Mouse (Mus musculus): ENCODE measurements around the gene Sept10. TPM values are rescaled to one million over a fixed set of nuclear protein-coding genes. Genes with fewer than 3 reads are reported as not detected.
A peak's percentile ranks its signal among the peaks of the same experiment; 100 is the strongest.

Gene Sept10
- polyA plus RNA-seq, 1 experiment = 37.1 TPM

DNA sequence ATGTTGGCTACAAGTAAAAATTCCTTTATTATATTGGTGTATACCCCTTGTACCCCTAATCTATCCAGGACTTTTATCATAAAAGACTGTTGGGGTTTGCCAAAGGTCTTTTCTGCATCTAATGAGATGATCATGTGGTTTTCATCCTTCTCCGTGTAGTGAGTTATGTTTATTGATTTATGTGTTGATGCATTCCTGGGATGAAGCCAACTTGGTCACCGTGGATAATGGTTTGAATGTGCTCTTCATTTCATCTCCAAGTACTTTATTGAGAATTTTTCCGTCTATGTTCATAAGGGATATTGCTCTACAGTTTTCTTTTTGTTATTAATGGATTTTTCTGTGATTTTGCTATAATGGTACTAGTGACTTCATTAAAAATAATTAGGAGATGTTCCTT is 27.9 kb upstream of the Sept10 start:
- Histone ChIP-seq H3K4me3 (ENCODE audit: insufficient read depth, low read depth, low read length) (no peak overlapping the region), H3K27ac (replicated peaks; ENCODE audit: low read depth, low read length) (no peak overlapping the region), H3K4me1 (ENCODE audit: control insufficient read depth, insufficient read depth, insufficient read length, low read length) (peaks cover 10% of the 10 kb centered on the region; the same call in 1 of the 2 replicates)

DNA sequence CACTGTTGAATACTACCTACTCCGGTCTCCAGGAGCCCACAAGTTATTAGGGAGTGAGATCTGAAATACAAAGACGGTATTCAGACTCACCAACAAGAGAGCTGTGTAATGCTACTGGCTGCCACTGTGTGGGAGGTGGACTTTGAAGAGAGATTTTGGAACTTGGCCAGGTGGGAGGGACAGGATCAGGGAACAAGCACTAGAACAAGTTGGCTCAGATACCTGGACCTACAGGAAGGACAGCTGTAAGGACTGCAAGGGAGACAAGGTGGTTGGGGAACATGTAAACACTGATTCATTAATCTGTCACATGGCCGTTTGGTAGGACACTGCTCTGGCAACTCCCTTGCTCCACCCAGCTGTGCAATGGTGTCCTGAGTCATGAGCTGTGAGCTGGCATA is 19.5 kb upstream of the Sept10 start:
- peaks cover 6% of the 10 kb centered on the region for H3K4me1 ChIP-seq (ENCODE audit: control insufficient read depth, insufficient read depth, insufficient read length, low read length)
- H3K4me3 ChIP-seq (ENCODE audit: insufficient read depth, low read depth, low read length) = no peak overlapping the region
- H3K27ac ChIP-seq (replicated peaks; ENCODE audit: low read depth, low read length) = no peak overlapping the region

DNA sequence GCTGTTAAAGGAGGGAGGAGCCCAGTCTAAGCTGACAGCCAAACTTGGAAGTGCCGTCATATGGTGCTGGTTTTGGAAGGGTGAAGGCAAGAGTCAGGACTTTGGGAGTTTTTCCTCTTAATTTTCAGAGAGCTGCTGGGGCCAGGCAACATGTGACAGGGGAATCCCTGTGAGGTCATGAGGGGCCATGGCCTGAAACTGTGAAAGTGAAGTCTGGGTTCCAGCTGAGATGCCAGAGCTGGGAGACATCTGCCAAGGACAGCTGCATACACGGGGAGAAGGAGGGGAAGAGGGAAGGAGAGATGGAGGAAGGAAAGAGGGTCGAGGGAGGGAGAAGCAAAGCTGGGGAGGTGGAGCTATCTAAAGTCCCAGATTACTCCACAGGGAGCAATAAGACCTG is 16.1 kb upstream of the Sept10 start:
- H3K4me3 ChIP-seq (ENCODE audit: insufficient read depth, low read depth, low read length) = no peak overlapping the region
- H3K27ac ChIP-seq (replicated peaks; ENCODE audit: low read depth, low read length) = no peak overlapping the region
- peaks cover 11% of the 10 kb centered on the region for H3K4me1 ChIP-seq (ENCODE audit: control insufficient read depth, insufficient read depth, insufficient read length, low read length)

DNA sequence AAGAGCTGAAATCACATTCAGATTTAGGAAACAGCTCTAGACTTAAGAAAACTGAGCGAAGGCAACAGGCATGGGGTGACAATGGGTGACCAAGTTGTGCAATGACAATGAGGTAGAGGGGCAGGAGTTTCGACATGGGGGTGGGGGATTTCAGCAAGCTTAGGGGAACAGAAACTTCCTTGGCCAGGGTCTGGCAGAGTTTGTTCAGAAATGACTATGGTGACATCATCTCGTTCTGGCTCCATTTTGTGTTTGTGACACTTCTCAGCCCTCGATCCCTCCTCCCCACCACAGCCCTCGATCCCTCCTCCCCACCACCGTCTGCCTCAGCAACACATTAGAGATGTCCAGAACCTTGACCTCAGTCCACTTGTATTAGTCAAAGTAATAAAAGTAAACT is 14.8 kb upstream of the Sept10 start:
- Histone ChIP-seq H3K27ac (replicated peaks; ENCODE audit: low read depth, low read length) (peak overlapping the region; percentile 63; the same call in 1 of the 2 replicates), H3K4me3 (ENCODE audit: insufficient read depth, low read depth, low read length) (no peak overlapping the region), H3K4me1 (ENCODE audit: control insufficient read depth, insufficient read depth, insufficient read length, low read length) (peaks cover 11% of the 10 kb centered on the region)

DNA sequence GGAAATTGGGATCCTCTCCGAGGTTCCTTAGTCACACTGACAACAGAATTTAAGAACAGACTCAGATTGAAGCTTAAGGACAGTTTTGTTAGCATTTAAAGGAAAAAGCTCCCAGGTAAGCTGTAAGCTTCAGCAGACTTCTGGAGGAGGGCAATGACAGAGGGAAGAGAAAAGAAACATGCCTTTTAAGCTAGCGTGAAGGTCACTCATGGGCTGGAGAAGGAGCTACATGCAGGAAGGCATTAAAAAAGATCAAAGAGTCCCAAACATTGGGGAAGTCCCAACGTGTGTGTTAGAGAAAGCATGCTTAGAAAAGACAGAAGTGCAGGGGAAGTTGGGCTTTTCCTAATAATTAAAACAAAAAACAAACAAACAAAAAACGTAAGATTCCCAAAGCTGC is 14.2 kb upstream of the Sept10 start:
- H3K4me1 ChIP-seq (ENCODE audit: control insufficient read depth, insufficient read depth, insufficient read length, low read length) = peaks cover 11% of the 10 kb centered on the region
- H3K4me3 ChIP-seq (ENCODE audit: insufficient read depth, low read depth, low read length) = no peak overlapping the region

DNA sequence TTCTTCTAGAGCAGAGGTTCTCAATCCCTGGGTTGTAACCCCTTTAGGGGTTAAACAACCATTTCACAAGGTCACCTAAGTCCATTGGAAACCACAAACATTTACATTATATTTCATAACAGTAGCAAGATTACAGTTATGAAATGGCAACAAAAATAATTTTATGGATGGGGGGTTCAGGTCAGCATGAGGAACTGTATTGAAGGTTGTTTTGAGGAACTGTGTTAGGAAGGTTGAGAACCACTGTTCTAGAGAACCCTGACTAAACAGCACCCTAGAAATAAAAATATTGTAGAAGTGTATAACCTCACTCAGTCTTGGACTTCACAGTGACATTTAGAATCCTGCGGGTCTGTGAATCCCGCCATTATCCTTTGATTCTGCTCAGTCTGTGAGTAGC is 13.6 kb upstream of the Sept10 start:
- Histone ChIP-seq H3K4me3 (ENCODE audit: insufficient read depth, low read depth, low read length) (no peak overlapping the region), H3K27ac (replicated peaks; ENCODE audit: low read depth, low read length) (no peak overlapping the region), H3K4me1 (ENCODE audit: control insufficient read depth, insufficient read depth, insufficient read length, low read length) (peaks cover 11% of the 10 kb centered on the region)

More for the DNA sequence above, 14.2 kb upstream of the Sept10 start:
- H3K27ac ChIP-seq (replicated peaks; ENCODE audit: low read depth, low read length) = peak overlapping the region; percentile 12; the same call in 1 of the 2 replicates

DNA sequence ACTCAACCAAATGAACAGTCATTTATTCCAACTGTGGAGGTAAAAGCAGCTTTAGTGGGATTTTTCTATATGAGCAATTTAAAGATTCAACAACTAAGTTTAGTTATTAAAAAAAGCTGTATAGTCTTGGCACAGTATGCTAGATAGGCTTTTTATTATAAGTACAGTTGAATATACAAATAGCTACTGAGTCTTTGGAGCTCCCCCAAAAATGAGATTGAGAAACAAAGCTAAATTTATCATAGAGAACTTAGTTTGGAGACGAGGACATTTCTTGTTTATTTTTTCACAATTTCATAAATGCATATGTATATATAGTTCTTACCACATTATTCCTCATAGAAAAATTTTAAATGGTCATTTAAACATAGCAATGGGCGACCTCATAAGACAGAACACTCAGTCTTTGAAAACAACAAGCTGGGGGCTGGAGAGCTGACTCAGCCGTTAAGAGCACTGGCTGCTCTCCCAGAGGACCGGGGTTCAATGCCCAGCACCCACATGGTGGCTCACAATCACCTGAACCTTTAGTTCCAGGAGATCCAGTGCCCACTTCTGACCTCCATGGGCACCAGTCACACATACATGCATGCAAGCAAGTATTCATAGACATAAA is 7.7 kb upstream of the Sept10 start:
- Histone ChIP-seq H3K27ac (replicated peaks; ENCODE audit: low read depth, low read length) (no peak overlapping the region), H3K4me1 (ENCODE audit: control insufficient read depth, insufficient read depth, insufficient read length, low read length) (peaks cover 7% of the 10 kb centered on the region), H3K4me3 (ENCODE audit: insufficient read depth, low read depth, low read length) (no peak overlapping the region)

DNA sequence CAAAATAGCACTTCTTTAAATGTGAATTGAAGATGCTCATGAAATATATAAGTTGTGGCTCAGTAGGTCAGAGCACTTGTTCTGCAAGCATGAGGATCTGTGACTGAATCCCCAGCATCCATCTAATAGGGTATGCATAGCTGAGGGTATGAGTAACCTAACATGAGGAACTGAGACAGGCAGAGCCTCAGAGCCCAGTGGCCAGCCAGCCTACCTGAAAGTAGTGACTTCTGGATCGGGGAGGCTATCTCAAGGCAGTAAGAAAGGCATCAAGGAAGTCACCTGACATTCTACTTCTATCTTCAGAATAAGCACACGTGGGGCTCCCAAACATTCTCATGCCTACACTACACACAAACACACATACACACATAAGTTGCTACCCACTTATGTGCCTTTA is 3.5 kb upstream of the Sept10 start:
- H3K4me3 ChIP-seq (ENCODE audit: insufficient read depth, low read depth, low read length) = peak overlapping the region; percentile 25; the same call in 1 of the 2 replicates
- no peak overlapping the region for H3K27ac ChIP-seq (replicated peaks; ENCODE audit: low read depth, low read length)
- H3K4me1 ChIP-seq (ENCODE audit: control insufficient read depth, insufficient read depth, insufficient read length, low read length) = peaks cover 3% of the 10 kb centered on the region; the same call in 1 of the 2 replicates

DNA sequence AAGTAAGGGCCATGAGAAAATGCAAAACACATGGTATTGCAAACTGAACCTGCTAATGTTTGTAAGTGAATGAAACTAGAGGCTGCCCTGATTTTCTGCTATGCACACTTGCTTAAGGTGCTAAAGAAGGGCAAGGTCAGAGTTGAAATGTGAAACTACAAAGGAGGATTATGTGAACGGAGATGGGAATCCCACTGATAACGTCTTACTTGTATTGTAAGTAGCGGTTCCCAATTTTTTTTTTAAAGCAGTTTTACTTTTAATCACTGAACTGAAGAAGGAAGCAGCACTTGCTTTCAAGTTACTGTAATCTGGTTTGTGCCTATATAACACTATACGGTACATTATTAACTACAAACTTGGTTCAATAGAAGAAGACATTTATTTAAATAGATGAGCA is 2.2 kb upstream of the Sept10 start:
- Histone ChIP-seq H3K27ac (replicated peaks; ENCODE audit: low read depth, low read length) (no peak overlapping the region), H3K4me3 (ENCODE audit: insufficient read depth, low read depth, low read length) (peak overlapping the region; percentile 95)

DNA sequence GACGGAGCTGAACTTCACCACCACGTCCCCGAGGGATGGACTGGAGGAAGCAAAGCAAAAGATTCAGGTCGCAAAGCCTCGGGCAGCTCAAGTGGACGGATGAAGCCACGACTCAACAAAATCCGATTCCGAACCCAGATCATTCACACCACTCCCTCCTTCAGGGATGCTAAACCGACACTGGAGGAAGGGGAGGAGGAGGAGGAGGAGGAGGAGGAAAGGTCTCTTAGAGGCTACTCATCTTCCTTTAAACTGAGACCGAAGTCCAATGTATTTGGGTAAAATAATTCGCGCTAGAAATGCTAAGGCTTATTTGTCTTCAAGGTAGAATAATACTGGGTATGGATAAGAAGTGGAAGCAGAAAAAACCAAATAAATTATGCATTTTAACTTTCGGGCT is 1.7 kb upstream of the Sept10 start:
- H3K4me3 ChIP-seq (ENCODE audit: insufficient read depth, low read depth, low read length) = peak overlapping the region; percentile 95
- H3K27ac ChIP-seq (replicated peaks; ENCODE audit: low read depth, low read length) = peak overlapping the region; percentile 52
- H3K4me1 ChIP-seq (ENCODE audit: control insufficient read depth, insufficient read depth, insufficient read length, low read length) = peaks cover 3% of the 10 kb centered on the region; the same call in 1 of the 2 replicates

More for the DNA sequence above, 2.2 kb upstream of the Sept10 start:
- peaks cover 3% of the 10 kb centered on the region; the same call in 1 of the 2 replicates for H3K4me1 ChIP-seq (ENCODE audit: control insufficient read depth, insufficient read depth, insufficient read length, low read length)

DNA sequence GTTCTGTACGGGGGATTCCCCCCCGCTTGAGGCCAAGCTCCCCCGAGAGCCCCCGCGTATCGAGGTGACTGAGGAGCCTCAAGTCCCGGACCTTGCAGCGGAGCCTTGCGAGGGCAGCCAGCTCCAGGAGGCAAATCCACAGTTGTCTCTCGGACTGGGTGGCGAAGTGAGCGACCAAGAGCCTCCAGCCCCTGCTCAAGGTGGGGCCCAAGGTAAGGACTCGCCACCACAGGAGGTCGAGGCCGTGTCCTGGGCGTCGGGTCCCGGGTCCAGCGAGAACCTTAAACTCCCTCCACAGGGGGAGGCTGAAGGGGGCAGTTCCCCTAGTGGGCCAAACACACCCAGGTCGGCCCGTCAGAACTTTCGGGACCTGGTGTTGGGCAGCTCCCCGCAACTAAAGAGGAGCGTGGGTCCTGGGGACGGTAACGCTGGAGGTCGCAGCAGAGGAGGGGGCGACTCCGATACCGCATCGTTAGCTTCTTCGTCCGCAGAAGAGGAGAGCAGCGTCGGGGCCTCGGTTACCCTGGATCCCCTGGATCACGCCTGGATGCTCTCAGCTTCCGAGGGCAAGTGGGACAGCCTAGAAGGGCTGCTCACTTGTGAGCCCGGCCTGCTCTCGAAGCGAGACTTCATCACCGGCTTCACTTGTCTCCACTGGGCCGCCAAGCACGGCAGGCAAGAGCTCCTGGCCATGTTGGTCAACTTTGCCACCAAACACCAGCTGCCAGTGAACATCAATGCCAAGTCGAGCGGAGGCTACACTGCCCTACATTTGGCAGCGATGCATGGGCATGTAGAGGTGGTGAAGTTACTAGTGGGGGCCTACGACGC is 839 bp upstream of the Sept10 start:
- peaks cover 3% of the 10 kb centered on the region; the same call in 1 of the 2 replicates for H3K4me1 ChIP-seq (ENCODE audit: control insufficient read depth, insufficient read depth, insufficient read length, low read length)
- H3K27ac ChIP-seq (replicated peaks; ENCODE audit: low read depth, low read length) = peak overlapping the region; percentile 69
- H3K4me3 ChIP-seq (ENCODE audit: insufficient read depth, low read depth, low read length) = peak overlapping the region; percentile 95

DNA sequence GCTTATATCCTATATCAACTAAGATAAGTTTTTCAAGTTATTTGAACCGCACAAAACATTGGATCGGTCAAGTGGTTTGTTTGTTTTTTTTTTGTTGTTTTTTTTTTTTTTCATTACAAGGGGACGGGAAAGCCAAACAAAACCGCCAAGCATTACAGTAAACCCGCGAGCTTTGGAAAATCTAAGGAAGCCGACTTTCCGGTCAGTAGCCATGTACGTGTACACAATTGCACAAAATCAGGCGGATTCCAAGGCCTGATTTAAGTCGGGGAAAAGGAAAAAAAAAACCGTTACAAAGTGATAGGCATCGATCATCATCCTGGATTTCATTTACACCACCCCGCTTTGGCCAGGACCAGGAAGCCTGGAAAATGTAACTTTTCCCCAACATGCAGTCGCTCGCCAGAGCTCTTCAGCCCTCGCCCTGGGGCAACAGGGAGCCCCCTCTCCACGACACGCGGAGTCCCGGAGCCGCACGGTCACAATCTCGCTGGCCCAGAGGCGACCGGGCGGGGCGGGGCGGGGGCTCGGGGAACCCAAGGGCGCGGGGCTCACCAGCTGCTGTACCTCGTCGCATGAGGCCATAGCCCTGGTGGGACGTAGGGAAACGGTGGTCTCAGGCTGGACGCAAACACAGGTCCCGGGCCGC is 699 bp downstream of the Sept10 start:
- H3K4me1 ChIP-seq (ENCODE audit: control insufficient read depth, insufficient read depth, insufficient read length, low read length) = peaks cover 3% of the 10 kb centered on the region; the same call in 1 of the 2 replicates
- H3K27ac ChIP-seq (replicated peaks; ENCODE audit: low read depth, low read length) = peak overlapping the region; percentile 97
- H3K4me3 ChIP-seq (ENCODE audit: insufficient read depth, low read depth, low read length) = peak overlapping the region; percentile 95

DNA sequence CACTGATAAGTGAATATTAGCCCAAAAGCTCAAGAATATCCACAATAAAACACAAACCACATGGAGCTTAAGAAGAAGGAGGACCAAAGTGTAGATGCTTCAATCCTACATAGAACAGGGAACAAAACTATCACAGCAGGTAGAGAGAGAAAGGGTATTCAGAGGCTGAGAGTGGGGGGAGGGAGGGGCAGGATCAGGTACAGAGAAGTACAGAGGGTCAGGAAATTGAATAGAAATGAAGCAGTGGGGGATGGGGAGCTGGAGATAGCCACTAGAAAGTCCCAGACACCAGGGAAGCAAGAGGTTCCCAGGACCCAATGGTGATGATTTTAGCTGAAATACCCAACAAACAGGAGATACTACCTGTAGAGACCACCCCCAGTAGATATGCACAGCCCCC is 21.6 kb downstream of the Sept10 start:
- H3K27ac ChIP-seq (replicated peaks; ENCODE audit: low read depth, low read length) = no peak overlapping the region
- H3K4me3 ChIP-seq (ENCODE audit: insufficient read depth, low read depth, low read length) = no peak overlapping the region
- peaks cover 5% of the 10 kb centered on the region; the same call in 1 of the 2 replicates for H3K4me1 ChIP-seq (ENCODE audit: control insufficient read depth, insufficient read depth, insufficient read length, low read length)

DNA sequence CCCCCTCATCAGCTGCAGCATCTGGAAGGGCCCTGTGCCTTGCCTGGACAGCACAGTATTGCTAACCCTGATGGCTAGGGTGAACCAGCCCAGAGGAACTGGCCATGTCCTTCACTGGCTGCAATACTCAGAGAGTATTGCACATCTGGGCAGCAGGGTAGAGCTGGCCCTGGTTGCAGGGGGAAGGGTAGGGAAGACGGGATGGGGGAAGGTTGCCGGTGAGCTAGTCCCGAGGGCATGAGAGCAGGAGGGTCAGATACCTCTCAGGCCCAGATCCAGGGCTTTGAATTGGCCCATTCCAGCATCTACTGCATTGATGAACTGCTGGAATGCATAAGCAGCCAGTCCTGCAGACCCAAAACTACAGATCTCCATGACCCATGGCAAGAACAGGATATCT is 24.9 kb downstream of the Sept10 start:
- no peak overlapping the region for H3K4me3 ChIP-seq (ENCODE audit: insufficient read depth, low read depth, low read length)
- H3K4me1 ChIP-seq (ENCODE audit: control insufficient read depth, insufficient read depth, insufficient read length, low read length) = peaks cover 7% of the 10 kb centered on the region; the same call in 1 of the 2 replicates
- H3K27ac ChIP-seq (replicated peaks; ENCODE audit: low read depth, low read length) = no peak overlapping the region

DNA sequence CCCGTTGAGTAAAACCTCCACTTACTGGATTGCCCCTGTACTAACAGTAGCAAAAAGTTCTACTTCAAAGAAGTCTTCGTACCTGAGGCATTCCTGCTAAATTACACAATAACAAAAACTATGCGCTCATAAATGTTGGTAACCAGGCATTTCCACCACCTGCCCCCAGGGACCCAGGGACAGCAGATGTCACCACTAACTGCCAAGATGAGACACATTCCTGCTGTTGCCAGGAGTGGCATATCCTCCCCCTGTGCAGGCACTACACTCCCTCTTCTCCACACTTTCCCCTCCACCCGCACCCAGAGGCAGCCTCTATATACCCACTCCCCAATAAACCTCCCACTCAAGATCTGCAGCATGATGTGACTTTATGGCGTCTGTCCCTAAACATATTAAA is 26.8 kb downstream of the Sept10 start:
- Histone ChIP-seq H3K4me1 (ENCODE audit: control insufficient read depth, insufficient read depth, insufficient read length, low read length) (peaks cover 7% of the 10 kb centered on the region; the same call in 1 of the 2 replicates), H3K4me3 (ENCODE audit: insufficient read depth, low read depth, low read length) (no peak overlapping the region), H3K27ac (replicated peaks; ENCODE audit: low read depth, low read length) (no peak overlapping the region)

Data from brown adipose tissue, adult 24 weeks (tissue).